Mouse (Mus musculus) stomach, embryonic 14.5 days (tissue): ENCODE results near the gene D5Ertd579e. TPM values are rescaled to one million over a fixed set of nuclear protein-coding genes. Genes with fewer than 3 reads are reported as not detected.

Experiments
- ATAC-seq: fragments of 200-750 bp; cut with Nextera tagmentation; 2 replicates; pipeline ENCODE4 v1.8.0; 2017; ENCODE audit warnings: low read depth, moderate TSS enrichment; ENCODE audit not compliant: insufficient number of reproducible peaks, insufficient read depth, low FRiP score
- H3K27ac ChIP-seq: fragments of 300-500 bp; sonication (generic); 2 replicates; pipeline ENCODE4 v1.5.1; 2014; ENCODE audit warnings: mild to moderate bottlenecking, low read length, moderate library complexity, mixed read lengths
- H3K27me3 ChIP-seq: fragments of 300-500 bp; sonication (generic); 2 replicates; pipeline ENCODE4 v1.6.1; 2014; ENCODE audit warnings: low read length, control low read depth, mixed read lengths; ENCODE audit not compliant: control insufficient read depth, insufficient read depth
- H3K36me3 ChIP-seq: fragments of 300-500 bp; sonication (generic); 2 replicates; pipeline ENCODE4 v1.6.1; 2014; ENCODE audit warnings: mild to moderate bottlenecking, control low read depth, low read length, moderate library complexity, mixed read lengths; ENCODE audit not compliant: control insufficient read depth, insufficient read depth
- H3K4me1 ChIP-seq: fragments of 300-500 bp; sonication (generic); 2 replicates; pipeline ENCODE4 v1.6.1; 2014; ENCODE audit warnings: low read length, control low read depth, mixed read lengths; ENCODE audit not compliant: control insufficient read depth, insufficient read depth
- H3K4me2 ChIP-seq: fragments of 300-500 bp; sonication (generic); replicated peaks from 2 replicates; pipeline ENCODE4 v1.6.1; 2014; ENCODE audit warnings: low read depth, low read length, control low read depth
- H3K4me3 ChIP-seq: fragments of 300-500 bp; sonication (generic); 2 replicates; pipeline ENCODE4 v1.5.1; 2014; ENCODE audit warnings: low read depth, low read length, control low read depth
- H3K9ac ChIP-seq: fragments of 300-500 bp; sonication (generic); replicated peaks from 2 replicates; pipeline ENCODE4 v1.6.1; 2014; ENCODE audit warnings: low read depth, mild to moderate bottlenecking, control low read depth, low read length, moderate library complexity, mixed read lengths
- H3K9me3 ChIP-seq: fragments of 300-500 bp; sonication (generic); 2 replicates; pipeline ENCODE4 v1.6.1; 2016; ENCODE audit warnings: low read depth, low read length, control low read depth; ENCODE audit not compliant: control insufficient read depth
- WGBS: fragments of 180-500 bp; shearing (Covaris S2); extraction: QIAGEN DNeasy Blood & Tissue Kit; methylation state at CpG from one replicate; pipeline ENCODE4 v1.1.7; 2014; 5-methylcytosine and 5-hydroxymethylcytosine counted together
- polyA plus RNA-seq: library from polyadenylated mRNA; unstranded; fragments of >200 nt; fragmentation: Nextera tagmentation; extraction: Ambion mirVana; gene quantifications from 2 replicates; pipeline ENCODE4 v1.2.1, GENCODE M21; 2014

The D5Ertd579e gene
- polyA plus RNA-seq, 1 experiment from 2014 or later, result 31.6 TPM

- no peak for ATAC-seq
- Histone ChIP-seq H3K27ac (no peak overlapping the region), H3K36me3 (no peaks in the 10 kb centered on the region), H3K4me3 (no peak overlapping the region), H3K9me3 (no peaks in the 10 kb centered on the region), H3K4me2 (no peak overlapping the region), H3K9ac (no peak overlapping the region), H3K4me1 (peaks cover 7% of the 10 kb centered on the region; the same call in 1 of the 2 replicates), H3K27me3 (no peaks in the 10 kb centered on the region)
- 53% methylated on average over 2 of the region's 2 CpGs for WGBS
Observed at GRCm38 (mm10) chr5:36716816-36717215, 21.0 kb upstream of the D5Ertd579e start.

- no peak overlapping the region for H3K4me2 ChIP-seq
- H3K4me3 ChIP-seq, result no peak overlapping the region
- H3K4me1 ChIP-seq, result peaks cover 7% of the 10 kb centered on the region; the same call in 1 of the 2 replicates
- WGBS, result 67% methylated on average over 3 of the region's 3 CpGs
- no peak for ATAC-seq
- H3K9ac ChIP-seq, result no peak overlapping the region
- no peaks in the 10 kb centered on the region for H3K9me3 ChIP-seq
- H3K27ac ChIP-seq, result no peak overlapping the region
- no peaks in the 10 kb centered on the region for H3K27me3 ChIP-seq
- no peaks in the 10 kb centered on the region for H3K36me3 ChIP-seq
Observed at GRCm38 (mm10) chr5:36714832-36715231, 19.0 kb upstream of the D5Ertd579e start.

GRCm38 (mm10) chr5:36713693-36714092 lies 17.9 kb upstream of the D5Ertd579e start:
- WGBS, result 62% methylated on average over 6 of the region's 6 CpGs
- Histone ChIP-seq H3K27me3 (no peaks in the 10 kb centered on the region), H3K36me3 (no peaks in the 10 kb centered on the region), H3K9me3 (no peaks in the 10 kb centered on the region), H3K9ac (no peak overlapping the region), H3K4me2 (no peak overlapping the region), H3K4me3 (no peak overlapping the region), H3K4me1 (peaks cover 7% of the 10 kb centered on the region; the same call in 1 of the 2 replicates), H3K27ac (peak overlapping the region; percentile 78; the same call in 1 of the 2 replicates)
- ATAC-seq, result peak; percentile 43

GRCm38 (mm10) chr5:36712553-36713534 lies 17.0 kb upstream of the D5Ertd579e start:
- peaks cover 7% of the 10 kb centered on the region; the same call in 1 of the 2 replicates for H3K4me1 ChIP-seq
- peak overlapping the region; percentile 78 for H3K27ac ChIP-seq
- peak; percentile 96 for ATAC-seq
- H3K4me2 ChIP-seq, result peak overlapping the region; percentile 59
- no peaks in the 10 kb centered on the region for H3K27me3 ChIP-seq
- no peaks in the 10 kb centered on the region for H3K36me3 ChIP-seq
- H3K9me3 ChIP-seq, result no peaks in the 10 kb centered on the region
- 0 out of 2 replicates have a peak overlapping the region, but pooled peaks have one; percentile 10 for H3K9ac ChIP-seq
- WGBS, result 5% methylated on average over 31 of the region's 31 CpGs
- H3K4me3 ChIP-seq, result peak overlapping the region; percentile 26

DNA sequence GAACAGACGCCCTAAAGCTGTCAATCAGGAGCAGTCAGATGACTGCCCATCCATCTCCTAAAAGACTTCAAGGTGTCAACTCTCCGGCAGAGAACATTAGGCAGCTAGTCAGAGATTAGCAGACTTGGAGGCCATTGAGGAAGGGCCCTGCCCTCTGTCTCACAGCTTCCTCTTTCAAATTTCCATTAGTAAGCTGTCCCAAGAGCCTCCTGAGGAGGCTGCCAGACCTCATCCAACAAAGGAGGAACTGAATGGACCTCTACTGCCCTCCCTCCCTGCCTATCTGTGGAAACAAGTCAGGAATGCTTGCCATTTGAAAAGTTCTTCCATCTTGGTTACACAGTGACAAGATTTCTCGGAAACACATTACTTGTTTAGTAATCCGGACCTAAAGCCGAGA lies 16.0 kb upstream of the D5Ertd579e start:
- no peaks in the 10 kb centered on the region for H3K27me3 ChIP-seq
- H3K4me3 ChIP-seq, result no peak overlapping the region
- peaks cover 7% of the 10 kb centered on the region; the same call in 1 of the 2 replicates for H3K4me1 ChIP-seq
- no peak overlapping the region for H3K9ac ChIP-seq
- WGBS, result 51% methylated on average over 5 of the region's 5 CpGs
- peak overlapping the region; percentile 59; the same call in 1 of the 2 replicates for H3K4me2 ChIP-seq
- ATAC-seq, result no peak
- no peaks in the 10 kb centered on the region for H3K9me3 ChIP-seq
- H3K27ac ChIP-seq, result no peak overlapping the region; the same call in 1 of the 2 replicates
- H3K36me3 ChIP-seq, result no peaks in the 10 kb centered on the region

DNA sequence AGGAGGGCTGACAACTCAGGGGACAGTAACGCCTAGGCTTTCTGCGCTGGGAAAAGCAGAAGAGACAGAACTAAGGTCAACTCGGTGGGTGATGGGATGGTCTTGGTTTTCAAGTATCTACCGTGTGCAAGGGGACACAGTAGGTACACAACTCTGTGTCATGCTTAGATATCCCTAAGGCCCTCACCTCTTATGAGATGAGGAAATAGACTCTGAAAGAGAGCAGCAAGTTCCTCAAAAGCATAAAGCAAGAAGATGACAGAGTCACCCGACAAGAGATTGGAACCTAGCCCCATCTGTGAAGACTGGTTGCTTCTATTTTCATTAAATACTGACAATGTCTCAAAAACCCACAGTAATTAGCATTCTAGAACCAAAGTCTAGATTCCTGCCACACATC lies 10.0 kb upstream of the D5Ertd579e start:
- Histone ChIP-seq H3K4me3 (no peak overlapping the region), H3K27me3 (no peaks in the 10 kb centered on the region)
- 81% methylated on average over 5 of the region's 5 CpGs for WGBS

DNA sequence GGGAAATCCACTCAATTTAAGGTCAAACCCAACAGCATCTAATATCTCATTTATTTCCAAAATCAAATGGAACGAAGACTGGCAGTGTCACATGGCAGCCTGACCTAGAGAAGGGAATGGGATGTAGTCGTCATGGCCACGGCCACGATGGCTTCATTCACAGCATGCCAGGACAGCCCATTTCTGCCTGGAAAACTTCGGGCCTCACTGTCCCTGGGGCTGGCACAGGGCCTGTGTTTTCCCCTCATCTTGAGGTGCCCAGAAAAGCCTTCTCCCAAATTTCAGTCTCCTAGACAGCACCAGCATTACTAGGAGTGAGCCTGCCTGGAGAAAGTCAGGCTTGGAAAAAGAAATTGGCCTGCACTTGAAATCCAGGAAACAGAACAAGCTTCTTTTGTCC lies 9.6 kb upstream of the D5Ertd579e start:
- WGBS, result 80% methylated on average over 5 of the region's 5 CpGs
- H3K4me1 ChIP-seq, result no peaks in the 10 kb centered on the region
- H3K27me3 ChIP-seq, result no peaks in the 10 kb centered on the region
- no peak overlapping the region for H3K27ac ChIP-seq
- H3K4me3 ChIP-seq, result no peak overlapping the region
- no peak for ATAC-seq
- no peaks in the 10 kb centered on the region for H3K9me3 ChIP-seq
- H3K4me2 ChIP-seq, result no peak overlapping the region
- no peak overlapping the region for H3K9ac ChIP-seq
- H3K36me3 ChIP-seq, result no peaks in the 10 kb centered on the region

More for the DNA sequence above, 10.0 kb upstream of the D5Ertd579e start:
- no peaks in the 10 kb centered on the region for H3K4me1 ChIP-seq
- H3K36me3 ChIP-seq, result no peaks in the 10 kb centered on the region
- no peak overlapping the region for H3K27ac ChIP-seq
- no peak overlapping the region for H3K4me2 ChIP-seq
- no peaks in the 10 kb centered on the region for H3K9me3 ChIP-seq
- ATAC-seq, result no peak
- H3K9ac ChIP-seq, result no peak overlapping the region

- Histone ChIP-seq H3K9me3 (no peaks in the 10 kb centered on the region), H3K4me3 (no peak overlapping the region), H3K4me2 (no peak overlapping the region), H3K9ac (no peak overlapping the region), H3K4me1 (no peaks in the 10 kb centered on the region), H3K36me3 (no peaks in the 10 kb centered on the region), H3K27me3 (no peaks in the 10 kb centered on the region), H3K27ac (no peak overlapping the region)
- ATAC-seq, result no peak
- 77% methylated on average over 6 of the region's 6 CpGs for WGBS
Observed at GRCm38 (mm10) chr5:36704684-36705083, 8.9 kb upstream of the D5Ertd579e start.
